Mouse (Mus musculus) megakaryocyte, embryonic 14.5 days (primary cell): ENCODE results near the gene Nde1. TPM values are rescaled to one million over a fixed set of nuclear protein-coding genes. Genes with fewer than 3 reads are reported as not detected.
"Not testable (repeated sequence)": the region's sequence is repeated elsewhere in the genome, so short reads cannot be mapped to it uniquely, and the experiment has no call there.

Experiments used
- H3K27me3 ChIP-seq: replicated peaks from 2 replicates; pipeline ENCODE3; 2012; ENCODE audit warnings: inconsistent platforms
- H3K36me3 ChIP-seq: replicated peaks from 2 replicates; pipeline ENCODE3; 2012; ENCODE audit warnings: low read length, inconsistent platforms, mixed read lengths
- H3K4me1 ChIP-seq: 2 replicates; pipeline ENCODE4 v1.6.1; 2012; ENCODE audit warnings: inconsistent platforms
- H3K4me3 ChIP-seq: replicated peaks from 2 replicates; pipeline ENCODE3; 2012; ENCODE audit warnings: moderate library complexity, mild to moderate bottlenecking, inconsistent platforms
- H3K9me3 ChIP-seq: 2 replicates; pipeline ENCODE4 v1.6.1; 2012; ENCODE audit warnings: inconsistent platforms
- FLI1 ChIP-seq: IDR thresholded peaks from 2 replicates; pipeline ENCODE4 v1.6.1; 2012; ENCODE audit warnings: low read length, inconsistent platforms, mixed read lengths
- GATA1 ChIP-seq: IDR thresholded peaks from 3 replicates; pipeline ENCODE4 v1.6.1; 2012; ENCODE audit warnings: mixed read lengths, low read length, inconsistent platforms, borderline replicate concordance
- polyA plus RNA-seq: library from polyadenylated mRNA; stranded (reverse); fragments of >175 nt; gene quantifications from 2 replicates; pipeline ENCODE4 v1.2.3, GENCODE M21; 2012; ENCODE audit warnings: low replicate concordance; ENCODE audit not compliant: insufficient read depth

Nde1 gene
- polyA plus RNA-seq, 1 experiment = 23.7 TPM

- Histone ChIP-seq H3K27me3 (no peaks in the 10 kb centered on the region), H3K9me3 (no peaks in the 10 kb centered on the region), H3K4me3 (no peak overlapping the region), H3K4me1 (peaks cover 31% of the 10 kb centered on the region), H3K36me3 (peaks cover 99% of the 10 kb centered on the region)
- TF ChIP-seq FLI1 = no peak
- TF ChIP-seq GATA1 = no peak
These were observed 31.2 kb upstream of the Nde1 start for GRCm38 (mm10) chr16:14131838-14132237.

- H3K4me3 ChIP-seq = no peak overlapping the region
- H3K9me3 ChIP-seq = no peaks in the 10 kb centered on the region
- peaks cover 95% of the 10 kb centered on the region for H3K36me3 ChIP-seq
- no peaks in the 10 kb centered on the region for H3K27me3 ChIP-seq
- TF ChIP-seq FLI1 = no peak
- no peak for TF ChIP-seq GATA1
- peaks cover 31% of the 10 kb centered on the region for H3K4me1 ChIP-seq
These were observed 28.1 kb upstream of the Nde1 start for GRCm38 (mm10) chr16:14135014-14135413.

GRCm38 (mm10) chr16:14137976-14138561 is 25.0 kb upstream of the Nde1 start:
- H3K4me3 ChIP-seq = no peak overlapping the region
- H3K27me3 ChIP-seq = no peaks in the 10 kb centered on the region
- no peak for TF ChIP-seq FLI1
- no peak for TF ChIP-seq GATA1
- peaks cover 25% of the 10 kb centered on the region for H3K4me1 ChIP-seq
- H3K9me3 ChIP-seq = no peaks in the 10 kb centered on the region
- H3K36me3 ChIP-seq = peaks cover 95% of the 10 kb centered on the region

GRCm38 (mm10) chr16:14139106-14139505 is 24.0 kb upstream of the Nde1 start:
- Histone ChIP-seq H3K9me3 (no peaks in the 10 kb centered on the region), H3K27me3 (no peaks in the 10 kb centered on the region), H3K4me1 (peaks cover 18% of the 10 kb centered on the region), H3K36me3 (peaks cover 95% of the 10 kb centered on the region), H3K4me3 (no peak overlapping the region)
- TF ChIP-seq GATA1 = no peak
- no peak for TF ChIP-seq FLI1

GRCm38 (mm10) chr16:14143298-14143697 is 19.8 kb upstream of the Nde1 start:
- Histone ChIP-seq H3K27me3 (no peaks in the 10 kb centered on the region), H3K4me1 (no peaks in the 10 kb centered on the region; the same call in 1 of the 2 replicates), H3K36me3 (peaks cover 96% of the 10 kb centered on the region), H3K4me3 (no peak overlapping the region), H3K9me3 (no peaks in the 10 kb centered on the region)
- TF ChIP-seq FLI1 = no peak
- TF ChIP-seq GATA1 = no peak

GRCm38 (mm10) chr16:14147712-14148111 is 15.4 kb upstream of the Nde1 start:
- Histone ChIP-seq H3K9me3 (no peaks in the 10 kb centered on the region), H3K36me3 (peaks cover 95% of the 10 kb centered on the region), H3K27me3 (no peaks in the 10 kb centered on the region), H3K4me1 (no peaks in the 10 kb centered on the region; the same call in 1 of the 2 replicates), H3K4me3 (no peak overlapping the region)
- no peak for TF ChIP-seq FLI1
- no peak for TF ChIP-seq GATA1

GRCm38 (mm10) chr16:14151718-14152117 is 11.4 kb upstream of the Nde1 start:
- TF ChIP-seq GATA1 (no peak), FLI1 (no peak)
- Histone ChIP-seq H3K9me3 (no peaks in the 10 kb centered on the region), H3K27me3 (no peaks in the 10 kb centered on the region), H3K4me3 (no peak overlapping the region), H3K36me3 (peaks cover 83% of the 10 kb centered on the region), H3K4me1 (peaks cover 5% of the 10 kb centered on the region)

GRCm38 (mm10) chr16:14155638-14156037 is 7.4 kb upstream of the Nde1 start:
- not testable (repeated sequence) for H3K4me3 ChIP-seq

GRCm38 (mm10) chr16:14156312-14156711 is 6.8 kb upstream of the Nde1 start:
- H3K4me1 ChIP-seq = peaks cover 27% of the 10 kb centered on the region
- H3K36me3 ChIP-seq = peaks cover 46% of the 10 kb centered on the region
- no peaks in the 10 kb centered on the region for H3K27me3 ChIP-seq
- TF ChIP-seq FLI1 (no peak), GATA1 (no peak)
- no peak overlapping the region for H3K4me3 ChIP-seq
- no peaks in the 10 kb centered on the region for H3K9me3 ChIP-seq

More at GRCm38 (mm10) chr16:14155638-14156037, 7.4 kb upstream of the Nde1 start:
- not testable (repeated sequence) for H3K9me3 ChIP-seq, H3K27me3 ChIP-seq
- Histone ChIP-seq H3K4me1 (peaks cover 27% of the 10 kb centered on the region), H3K36me3 (peaks cover 52% of the 10 kb centered on the region)

GRCm38 (mm10) chr16:14158536-14158935 is 4.5 kb upstream of the Nde1 start:
- TF ChIP-seq FLI1 = no peak
- no peak for TF ChIP-seq GATA1
- H3K4me1 ChIP-seq = peaks cover 37% of the 10 kb centered on the region
- peak overlapping the region; percentile 100 for H3K4me3 ChIP-seq
- peaks cover 23% of the 10 kb centered on the region for H3K36me3 ChIP-seq
- no peaks in the 10 kb centered on the region for H3K27me3 ChIP-seq
- H3K9me3 ChIP-seq = no peaks in the 10 kb centered on the region
